Mouse (Mus musculus): ENCODE measurements around the gene Kctd19.

DNA sequence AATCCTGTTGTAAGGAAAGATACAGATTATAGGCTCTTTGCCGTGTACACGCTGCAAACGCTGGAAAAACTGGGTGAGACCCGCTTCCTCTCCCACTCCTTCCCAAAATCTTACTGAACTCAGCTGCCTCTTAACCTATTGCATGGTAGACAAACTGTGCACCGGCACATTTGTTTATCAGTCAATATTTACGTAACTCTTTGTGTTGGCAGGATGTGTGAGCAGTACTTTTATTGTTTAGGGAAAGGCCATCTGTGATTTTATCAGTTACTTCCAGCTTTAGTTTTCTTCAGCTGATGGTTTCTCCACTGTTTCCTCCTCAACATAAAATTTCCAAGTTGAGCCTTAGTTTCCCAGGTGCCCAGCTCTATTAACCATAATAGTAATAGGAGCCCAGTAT, 13.6 kb upstream of the Kctd19 start:
- no peak for TF ChIP-seq CTCF (IDR thresholded peaks at IDR 0.05; ENCODE audit: low read depth)
- TF ChIP-seq EP300 (IDR thresholded peaks at IDR 0.05; ENCODE audit: low read depth): no peak

Measured in liver, embryonic 14.5 days (tissue).